Mouse (Mus musculus) hindlimb bud, embryonic 11.5 days (tissue): ENCODE results near the gene Pbx1.

ENCODE experiments used
- DNase-seq: peaks from one replicate; pipeline ENCODE4 v3.0.0-alpha.2; 2012; ENCODE audit warnings: low read depth, low spot score; ENCODE audit errors: extremely low spot score

The Pbx1 gene

DNA sequence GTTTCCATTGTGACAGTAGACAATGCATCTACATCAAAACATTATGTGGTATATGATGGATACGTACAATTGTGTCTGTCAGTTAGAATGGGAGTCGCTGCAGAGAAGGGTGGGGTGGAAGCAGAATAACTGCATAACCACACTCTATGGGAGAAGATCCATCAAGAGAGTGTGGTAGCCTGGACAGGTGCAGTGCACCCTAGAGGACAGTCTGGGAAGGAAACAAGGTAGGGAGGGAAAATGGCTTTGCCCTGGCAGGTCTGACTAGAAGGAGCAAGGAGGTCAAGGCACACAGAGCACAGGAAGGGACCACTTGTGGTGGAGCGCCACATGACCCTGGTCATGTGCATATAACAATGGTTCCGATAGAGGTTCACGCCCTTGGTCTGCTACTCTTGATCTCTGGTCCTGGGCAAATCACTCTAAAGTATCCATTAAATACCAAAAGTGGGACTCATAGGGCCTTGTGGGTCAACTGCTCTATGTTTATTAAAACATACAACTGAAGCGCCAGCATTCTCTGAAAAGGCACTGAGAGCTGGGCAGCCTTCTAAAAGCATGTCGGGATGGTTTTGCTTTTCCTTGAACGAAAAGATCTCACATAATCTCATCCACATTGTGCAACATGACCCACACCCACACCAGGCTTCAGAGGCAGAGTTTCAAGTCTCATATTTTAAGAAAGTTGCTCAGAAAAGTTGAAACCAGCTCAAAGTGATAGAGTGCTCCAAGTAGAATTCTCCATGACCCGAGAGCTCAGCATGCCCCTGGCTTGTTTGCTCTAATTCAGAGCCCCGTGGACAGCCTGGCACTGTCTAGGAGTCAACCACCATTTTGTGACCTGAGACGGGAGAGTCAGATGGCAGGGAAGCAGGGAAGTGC, 200.3 kb downstream of the Pbx1 start:
- no peak for DNase-seq

DNA sequence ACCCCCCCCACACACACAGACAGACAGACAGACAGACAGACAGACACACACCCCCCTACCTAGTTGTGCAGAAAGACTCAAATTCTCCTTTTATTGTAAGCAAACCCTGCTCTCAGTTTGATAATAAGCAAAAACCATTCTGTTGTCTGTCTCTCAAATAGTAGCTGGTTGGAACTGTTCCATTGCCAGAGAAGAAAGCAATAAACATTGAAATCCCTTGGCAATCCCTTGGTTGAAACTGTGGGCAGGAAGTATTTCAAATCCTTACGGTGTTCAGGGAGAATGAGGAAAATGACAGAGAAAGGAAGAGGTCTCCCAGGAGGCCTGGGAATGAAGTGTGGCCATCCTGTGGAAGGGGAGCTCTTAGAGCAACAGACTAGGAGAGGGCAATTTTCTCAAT, 201.2 kb downstream of the Pbx1 start:
- DNase-seq, result no peak

DNA sequence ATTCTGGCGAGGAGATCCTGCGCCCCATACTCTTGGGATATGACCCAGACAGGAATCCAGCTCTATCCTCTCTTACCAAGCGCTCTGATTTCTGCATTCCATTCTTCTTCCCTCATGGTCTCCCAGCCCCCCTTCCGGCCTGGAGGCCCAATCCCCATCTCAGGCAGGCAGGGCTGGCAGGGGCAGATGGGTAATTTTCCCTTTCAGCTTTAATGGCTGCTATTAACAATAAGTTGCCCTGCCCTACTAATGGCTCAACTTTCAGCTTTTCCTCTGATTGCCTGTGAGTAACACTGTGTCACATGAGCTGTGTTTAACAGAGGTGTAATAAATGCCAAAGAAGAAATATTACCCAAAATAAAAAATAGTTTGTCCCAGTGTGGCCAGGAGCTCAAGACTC, 201.9 kb downstream of the Pbx1 start:
- peak; percentile 39 for DNase-seq

DNA sequence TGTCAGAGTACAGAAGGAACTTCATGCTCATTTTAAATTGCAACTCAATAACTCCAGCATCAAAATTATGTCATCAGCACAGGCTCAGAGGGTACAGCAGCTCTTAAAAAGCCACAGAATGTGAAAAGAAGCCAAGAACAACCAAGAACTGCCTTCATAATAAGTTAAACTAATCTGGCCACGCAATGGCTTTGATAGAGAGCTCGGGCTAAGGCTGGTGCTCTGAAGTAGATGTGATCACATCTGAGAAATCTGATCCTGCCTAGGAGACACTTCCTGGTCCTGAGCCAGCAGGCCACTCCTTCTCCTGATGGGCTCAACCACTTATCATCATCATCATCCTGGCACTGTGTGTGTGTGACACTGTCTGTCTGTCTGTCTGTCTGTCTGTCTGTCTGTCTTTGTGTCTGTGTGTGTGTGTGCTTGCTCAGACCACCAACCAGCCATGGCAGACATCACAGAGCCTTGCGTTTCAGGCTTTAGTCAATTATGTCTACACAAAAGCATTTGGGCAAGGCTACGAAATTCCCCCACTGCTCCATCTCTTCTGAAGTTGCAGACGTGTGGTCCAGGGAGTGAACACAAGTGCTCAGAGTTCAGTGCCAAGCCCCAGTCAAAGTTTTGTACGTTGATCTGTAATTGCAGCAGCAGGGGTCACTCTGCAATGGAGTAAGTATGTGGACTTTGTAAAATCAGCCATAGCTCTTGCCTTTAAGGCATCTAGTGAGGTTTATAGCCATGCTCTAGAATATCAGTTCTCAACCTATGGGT, 203.1 kb downstream of the Pbx1 start:
- DNase-seq, result no peak

DNA sequence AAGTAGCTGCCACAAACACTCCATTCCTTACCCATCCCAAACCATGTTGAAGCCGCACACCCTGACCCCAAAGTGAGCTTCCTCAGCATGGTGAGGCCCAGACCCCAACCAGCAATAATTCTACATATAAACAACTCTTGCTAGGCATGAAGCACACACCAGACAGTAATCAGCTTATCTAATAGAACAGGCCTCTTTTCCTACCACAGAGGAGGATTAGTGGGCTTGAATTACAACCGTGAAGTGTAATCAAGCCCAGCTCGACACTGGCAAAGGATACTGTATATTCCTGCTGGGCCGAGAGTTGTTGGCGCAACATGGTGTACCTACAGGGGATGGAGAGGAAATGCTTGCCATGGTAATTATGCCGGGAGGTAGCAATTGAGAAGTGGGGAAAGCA, 205.9 kb downstream of the Pbx1 start:
- no peak for DNase-seq

DNA sequence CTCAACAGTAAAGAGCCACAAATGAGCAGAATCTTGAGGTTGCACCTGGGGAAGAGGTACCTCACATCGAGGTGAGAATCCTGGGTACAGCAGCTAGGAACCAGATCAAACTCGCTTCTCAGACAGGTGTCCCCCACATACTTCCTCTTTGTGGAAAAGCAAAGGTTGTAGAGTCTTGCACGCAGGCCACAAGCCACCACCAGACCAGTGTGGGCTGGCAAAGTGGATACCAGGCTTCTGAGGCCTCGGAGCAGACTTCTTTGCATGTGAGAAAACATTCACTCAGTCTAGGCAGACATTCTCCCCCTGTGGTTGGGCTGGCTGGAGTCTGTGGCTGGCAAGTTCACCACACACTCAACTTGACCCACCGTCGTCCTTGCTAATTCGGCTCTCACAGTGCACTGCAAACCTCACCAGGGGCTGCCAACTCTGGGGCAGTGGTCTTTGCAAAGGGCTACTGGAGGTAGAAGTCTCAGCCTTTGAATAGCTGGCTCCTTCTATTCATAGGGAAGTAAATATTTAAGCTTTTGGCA, 206.4 kb downstream of the Pbx1 start:
- DNase-seq, result no peak

DNA sequence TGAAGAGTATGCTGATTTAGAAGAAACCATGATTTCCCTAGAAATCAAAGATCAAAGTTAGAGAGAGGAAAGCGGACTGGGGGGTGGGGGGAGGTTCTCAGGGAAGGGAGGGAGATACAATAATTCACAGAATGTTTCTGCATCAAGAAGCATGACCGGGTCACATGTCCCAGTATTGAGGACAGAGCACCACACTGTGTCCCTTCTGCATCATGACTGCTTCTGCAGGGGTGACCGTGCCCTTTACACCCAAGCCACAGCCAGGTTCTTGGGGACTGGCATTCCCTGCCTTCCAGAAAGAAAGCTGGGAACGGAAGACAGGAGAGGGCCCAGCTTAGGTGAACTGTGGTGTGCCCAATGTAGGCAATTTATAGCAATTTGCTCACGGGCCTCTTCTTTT, 207.9 kb downstream of the Pbx1 start:
- DNase-seq, result no peak

DNA sequence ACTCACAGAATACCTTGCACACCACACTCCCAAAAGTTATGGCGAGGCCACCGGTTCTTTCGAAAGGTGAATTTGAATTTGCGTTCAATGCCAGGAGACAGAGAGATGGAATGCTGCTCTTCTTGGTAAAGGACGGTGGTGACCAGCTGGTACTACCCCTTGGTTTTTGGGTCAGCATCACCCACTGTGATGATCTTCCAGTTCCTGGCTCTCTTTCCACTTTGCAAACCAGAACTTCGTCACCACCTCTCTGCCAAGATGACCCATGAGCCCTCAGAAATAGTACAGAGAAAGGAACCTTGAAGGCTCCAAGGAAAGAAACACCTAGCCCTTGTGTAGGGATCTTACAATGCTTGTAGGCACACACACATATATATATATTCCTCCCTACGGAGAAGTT, 209.3 kb downstream of the Pbx1 start:
- DNase-seq, result no peak

DNA sequence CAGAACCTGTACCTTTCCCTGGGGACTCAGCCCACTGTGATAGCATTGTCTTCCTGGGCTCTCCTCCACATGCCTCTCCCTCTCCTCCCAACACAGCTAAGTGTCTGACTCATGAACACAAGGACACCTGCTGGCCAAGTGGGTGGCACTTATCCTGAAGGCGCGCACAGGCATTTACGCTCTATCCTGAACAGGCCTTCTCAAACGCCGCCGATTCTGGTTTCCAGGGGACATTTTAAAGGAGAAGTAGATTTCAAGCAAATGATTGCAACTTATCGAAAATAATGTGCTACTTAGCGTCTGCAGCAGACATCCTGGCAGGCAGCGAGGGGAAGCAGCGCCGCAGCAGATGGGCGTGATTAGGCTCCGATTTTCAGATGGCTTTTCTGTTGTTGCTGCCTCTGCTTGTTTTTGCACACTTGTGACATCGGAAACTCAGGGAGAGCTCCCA, 211.0 kb downstream of the Pbx1 start:
- DNase-seq, result no peak

DNA sequence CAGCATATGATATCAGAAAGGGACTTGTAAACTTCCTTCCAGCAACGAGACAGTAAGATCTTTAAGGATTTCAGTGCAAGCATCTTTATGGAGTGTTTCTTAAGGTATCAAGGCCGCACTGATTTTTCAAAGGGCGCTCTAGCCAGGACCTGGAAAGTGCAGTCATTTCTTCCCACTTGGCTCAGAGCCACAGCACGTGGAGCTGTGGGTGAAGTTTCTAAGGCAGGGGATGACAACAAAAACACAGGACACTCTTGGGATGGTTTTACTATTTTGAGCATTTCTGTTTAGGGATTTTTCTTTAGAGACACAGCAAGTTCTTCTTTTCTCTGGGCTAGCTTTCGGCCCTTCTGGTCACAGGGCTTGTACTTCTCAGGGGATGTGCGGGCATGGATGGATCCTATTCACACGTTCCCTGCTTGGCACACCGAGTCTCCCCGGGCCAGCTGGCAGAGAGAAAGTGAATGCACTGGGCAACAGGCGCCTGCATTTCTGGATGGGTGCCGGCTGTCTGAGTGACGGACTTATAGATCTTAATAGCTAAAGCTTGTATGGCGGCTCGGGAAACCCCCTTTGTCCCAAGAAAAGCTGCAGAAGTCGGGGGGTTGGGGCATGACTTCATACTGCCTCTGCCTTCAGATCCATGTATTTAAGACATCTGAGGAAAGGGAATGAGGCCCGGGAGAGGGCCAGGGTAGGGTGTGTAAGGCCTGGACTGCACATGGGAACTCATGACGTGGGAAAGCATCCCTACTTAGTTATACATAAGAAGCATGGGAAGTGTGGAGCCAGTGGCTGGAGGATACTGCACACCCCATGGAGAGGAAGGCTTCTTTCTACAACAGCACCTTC, 215.9 kb downstream of the Pbx1 start:
- no peak for DNase-seq

DNA sequence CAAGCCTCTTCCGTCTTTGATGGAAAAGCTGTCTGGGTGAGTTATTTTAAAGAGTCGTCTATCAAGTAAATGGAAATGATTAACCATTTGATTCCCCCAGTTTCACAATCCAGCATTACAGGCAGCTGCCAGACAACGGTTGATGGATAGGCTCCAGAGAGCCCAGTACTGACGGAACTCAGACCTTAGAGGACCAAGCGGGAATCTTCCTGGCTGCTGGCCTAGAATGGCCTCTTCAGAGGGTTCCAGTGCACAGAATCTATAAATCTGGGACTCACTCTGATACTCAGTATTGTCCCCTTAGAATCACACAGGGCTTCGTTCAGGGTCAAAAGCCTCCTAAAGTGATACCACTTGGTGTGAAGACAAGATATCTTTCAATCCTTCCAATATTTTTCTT, 216.6 kb downstream of the Pbx1 start:
- no peak for DNase-seq

DNA sequence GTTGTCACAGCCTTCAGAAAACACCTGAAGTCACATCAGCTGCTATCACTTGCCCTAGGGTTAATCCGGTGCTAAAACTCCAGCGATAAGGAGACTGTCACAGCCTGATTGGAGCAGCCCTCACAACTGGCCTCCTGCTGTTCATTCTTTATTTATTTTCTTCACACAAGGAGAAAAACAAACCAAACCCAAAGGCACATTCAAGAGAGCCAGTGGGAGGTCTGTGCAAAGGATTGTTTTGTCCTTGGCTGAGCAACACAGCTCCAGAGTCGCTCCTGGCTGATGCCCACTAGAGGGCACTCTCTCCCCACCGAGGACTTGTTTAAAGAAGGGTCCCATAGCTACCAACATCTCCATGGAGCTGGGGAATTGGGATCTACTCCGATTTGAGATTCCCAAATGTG, 218.0 kb downstream of the Pbx1 start:
- peak; percentile 50 for DNase-seq

DNA sequence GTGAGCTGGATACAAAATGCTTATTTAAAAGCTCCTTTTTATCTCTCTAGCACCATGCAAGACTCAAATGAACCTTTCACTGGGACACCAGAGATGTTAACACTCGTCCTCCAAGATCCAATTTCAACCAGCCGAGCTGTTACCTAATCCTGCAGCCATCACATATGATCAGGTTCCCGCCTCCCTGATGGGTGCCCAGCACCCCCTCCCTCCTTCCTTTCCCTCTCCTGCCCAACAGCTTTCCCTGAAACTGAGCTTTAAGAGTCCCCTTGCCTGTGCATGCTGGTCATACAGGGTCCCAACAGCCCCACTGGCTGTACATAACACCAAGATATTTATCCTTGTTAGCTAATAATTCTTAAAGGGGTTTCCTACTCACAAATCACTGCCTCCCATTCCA, 218.5 kb downstream of the Pbx1 start:
- DNase-seq, result no peak

DNA sequence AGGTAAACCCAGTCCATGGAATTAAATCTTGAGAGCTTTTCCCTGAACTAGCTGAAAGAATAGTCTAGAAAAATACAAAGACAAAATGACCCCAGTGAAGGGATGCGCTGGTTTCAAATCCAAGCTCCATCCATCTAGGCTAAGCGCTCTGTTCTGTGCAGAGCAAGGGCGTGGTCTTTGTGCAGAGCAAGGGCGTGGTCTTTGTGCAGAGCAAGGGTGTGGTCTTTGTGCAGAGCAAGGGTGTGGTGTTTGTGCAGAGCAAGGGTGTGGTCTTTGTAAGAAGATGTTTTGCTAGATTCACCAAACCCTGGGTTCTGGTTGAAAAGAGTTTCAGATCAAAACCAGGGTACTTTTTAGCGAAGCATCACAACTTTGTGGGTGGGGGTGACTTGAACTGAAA, 221.7 kb downstream of the Pbx1 start:
- DNase-seq, result no peak

DNA sequence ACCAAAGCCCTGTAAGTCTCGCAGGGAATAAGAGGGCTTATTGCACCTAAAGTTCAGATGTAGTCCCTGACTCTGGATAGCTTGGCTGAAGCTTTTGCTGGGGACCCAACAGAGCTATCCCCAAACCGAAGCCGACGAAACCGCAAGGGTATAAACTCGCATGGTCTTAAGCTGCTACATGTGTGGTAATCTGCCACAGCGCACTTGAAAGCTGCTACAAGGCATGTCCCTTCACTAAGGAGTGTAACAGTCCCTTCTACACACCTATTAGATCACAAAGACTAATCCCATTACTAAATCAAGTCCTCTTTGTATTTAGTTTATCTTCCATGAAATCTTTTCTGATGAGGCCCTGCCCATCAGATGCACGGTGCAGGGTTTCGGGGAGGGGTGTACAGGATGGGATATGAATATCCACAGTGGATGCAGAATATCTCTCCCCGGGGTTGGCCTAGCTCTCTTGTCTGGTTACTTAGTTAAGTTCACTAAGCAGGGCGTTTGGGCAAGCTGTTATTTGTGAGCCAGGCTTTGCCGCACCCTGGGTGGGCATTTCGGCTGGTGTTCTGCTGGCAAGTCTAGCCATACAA, 231.4 kb downstream of the Pbx1 start:
- no peak for DNase-seq

DNA sequence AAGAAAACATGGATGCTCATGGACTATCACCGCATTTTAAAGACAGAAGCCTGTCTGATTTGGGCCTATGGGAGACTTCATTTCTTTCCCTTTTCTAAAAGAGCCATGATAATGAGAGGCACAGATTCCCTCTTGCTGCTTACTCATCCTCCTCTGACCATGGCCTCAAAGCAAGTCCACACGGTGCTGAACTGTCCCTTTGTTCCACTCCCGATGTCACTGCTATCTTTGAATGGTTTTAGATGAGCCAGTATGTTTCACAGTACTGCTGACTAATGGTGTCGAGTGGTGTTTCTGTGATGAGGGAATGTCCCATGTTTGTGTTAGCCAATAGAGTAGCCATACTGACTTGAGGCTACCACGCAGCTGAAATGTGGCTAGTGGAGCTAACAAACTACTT, 233.8 kb downstream of the Pbx1 start:
- DNase-seq, result no peak

DNA sequence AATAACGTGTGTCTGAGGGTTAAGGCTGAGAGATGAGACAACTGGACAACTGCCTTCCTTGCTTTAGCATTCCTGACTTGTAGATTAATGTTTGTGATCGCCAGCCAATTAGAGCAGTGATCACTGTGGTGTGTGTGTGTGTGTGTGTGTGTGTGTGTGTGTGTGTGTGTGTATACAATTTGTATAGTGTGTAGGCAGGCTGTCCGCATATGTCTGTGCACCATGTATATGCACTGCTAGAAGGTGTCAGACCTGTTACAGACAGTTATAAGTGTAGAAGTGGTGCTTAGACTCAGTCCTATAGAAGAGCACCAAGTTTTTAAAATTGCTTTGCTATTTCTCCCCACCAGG, 234.2 kb downstream of the Pbx1 start:
- no peak for DNase-seq

DNA sequence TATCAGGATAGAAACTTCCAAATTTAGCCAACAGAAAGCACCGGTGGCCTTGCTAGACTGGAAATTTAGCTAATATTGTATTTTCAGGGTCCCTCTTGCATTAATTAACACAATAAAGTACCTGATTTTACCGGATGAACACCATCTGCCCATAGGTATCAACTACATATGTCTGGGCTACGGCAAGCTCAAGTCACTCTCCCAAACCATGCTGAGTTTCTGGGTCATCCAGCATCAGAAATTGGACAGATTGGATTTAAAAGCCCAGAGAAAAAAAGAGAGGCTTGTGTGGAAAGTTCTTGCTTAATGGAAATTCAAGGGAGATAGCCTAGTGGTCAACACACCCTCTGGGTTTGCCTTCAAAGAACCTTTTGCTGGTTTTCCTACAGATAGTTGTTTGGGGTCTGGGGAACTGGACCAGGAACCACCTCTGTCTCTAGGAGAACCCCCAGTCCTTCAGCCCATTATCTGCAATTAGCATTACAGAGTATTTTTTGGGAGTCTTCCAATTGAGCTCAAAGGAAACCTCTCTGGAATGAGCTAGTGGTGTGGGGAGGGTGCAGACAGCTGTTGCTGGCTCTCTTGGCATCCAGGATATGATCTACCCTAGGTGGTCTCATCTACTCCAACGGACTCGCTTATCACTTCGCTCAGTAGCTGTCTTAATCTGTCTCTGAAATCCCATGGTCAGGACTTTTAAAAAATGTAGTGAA, 234.7 kb downstream of the Pbx1 start:
- DNase-seq, result no peak

DNA sequence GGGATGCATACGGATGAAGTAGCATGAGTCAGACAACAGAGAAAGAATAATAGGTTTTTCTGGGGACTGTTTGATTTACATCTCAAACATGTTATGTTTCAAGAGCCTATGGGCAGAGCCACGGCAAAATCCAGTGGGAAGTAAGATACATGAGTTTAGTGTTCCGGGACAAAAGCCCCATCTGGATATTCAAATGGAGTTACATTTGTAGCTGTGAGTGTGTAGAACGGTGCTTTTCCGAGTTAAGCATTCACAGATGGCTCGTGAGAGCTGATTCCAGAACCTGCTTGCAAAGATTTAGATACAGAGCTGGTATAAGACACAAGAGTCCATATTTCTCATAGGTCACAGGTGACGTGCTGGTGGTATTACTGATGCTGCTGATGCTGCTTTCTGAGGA, 238.7 kb downstream of the Pbx1 start:
- DNase-seq, result no peak

DNA sequence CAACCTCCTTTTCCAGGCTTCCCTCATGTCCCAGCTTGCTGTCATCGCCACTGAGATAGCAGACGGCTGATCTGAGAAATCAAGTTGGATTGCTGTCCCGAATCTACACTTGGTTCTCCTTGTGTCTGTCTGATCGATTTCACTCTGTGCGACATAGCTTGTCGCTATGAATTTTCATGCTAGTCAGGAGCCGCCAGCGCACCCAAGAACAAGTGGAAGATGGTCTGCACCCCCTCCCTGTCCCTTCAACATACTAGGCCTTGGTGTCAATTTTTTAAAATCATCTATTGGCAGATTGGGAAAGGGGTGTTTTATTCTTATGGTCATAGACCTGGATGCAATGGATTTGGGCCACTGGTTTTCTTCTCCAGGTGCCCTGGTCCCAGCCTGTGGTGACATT, 249.3 kb downstream of the Pbx1 start:
- no peak for DNase-seq
